Mouse (Mus musculus) E14TG2a.4 (cell line): ENCODE measurements around the gene Cspg5.

Source experiments
- H3K27me3 ChIP-seq: 2 replicates; pipeline ENCODE4 v1.6.1; 2014; ENCODE audit warnings: low read length, control low read depth; ENCODE audit not compliant: insufficient read depth
- H3K36me3 ChIP-seq: 2 replicates; pipeline ENCODE4 v1.6.1; 2014; ENCODE audit warnings: low read length, control low read depth; ENCODE audit not compliant: insufficient read depth
- H3K4me1 ChIP-seq: replicated peaks from 2 replicates; pipeline ENCODE4 v1.6.1; 2014; ENCODE audit warnings: low read depth, low read length, control low read depth
- H3K4me3 ChIP-seq: replicated peaks from 2 replicates; pipeline ENCODE4 v1.5.1; 2014; ENCODE audit warnings: mild to moderate bottlenecking, low read length
- H3K9me3 ChIP-seq: 2 replicates; pipeline ENCODE4 v1.6.1; 2014; ENCODE audit warnings: low read length, control low read depth
- CTCF ChIP-seq: conservative IDR thresholded peaks from 2 replicates; pipeline ENCODE4 v1.5.1; 2014; ENCODE audit warnings: low read length
- NANOG ChIP-seq: IDR thresholded peaks from 2 replicates; pipeline ENCODE4 v1.6.1; 2014; ENCODE audit warnings: borderline replicate concordance, low read length, mixed read lengths
- POU5F1 ChIP-seq: IDR thresholded peaks from 2 replicates; pipeline ENCODE4 v1.6.1; 2014; ENCODE audit warnings: low read length, borderline replicate concordance

Gene Cspg5

DNA sequence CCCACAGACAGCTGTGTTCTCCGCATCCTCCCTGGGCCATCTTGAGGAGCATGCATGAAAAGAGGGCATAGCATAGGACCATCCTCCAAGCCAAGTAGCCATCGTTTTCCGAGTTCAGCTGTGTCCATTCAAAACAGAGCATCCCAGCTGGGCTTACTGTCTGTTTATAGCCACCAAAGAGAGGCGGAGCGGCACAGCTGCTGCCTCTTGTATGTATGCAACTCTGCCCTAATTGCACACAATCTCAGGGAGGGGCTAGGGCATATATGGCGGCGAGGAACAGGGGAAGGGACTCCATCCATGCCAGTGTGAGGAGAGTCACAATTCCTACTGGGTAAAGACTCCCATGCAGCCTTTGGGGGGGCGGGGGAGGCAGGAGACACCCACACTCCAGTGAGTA lies 19.6 kb downstream of the Cspg5 start:
- Histone ChIP-seq H3K27me3 (no peaks in the 10 kb centered on the region; the same call in 1 of the 2 replicates), H3K4me1 (peaks cover 42% of the 10 kb centered on the region), H3K9me3 (no peaks in the 10 kb centered on the region), H3K36me3 (peaks cover 10% of the 10 kb centered on the region), H3K4me3 (no peak overlapping the region)
- TF ChIP-seq NANOG, result no peak
- no peak for TF ChIP-seq POU5F1

DNA sequence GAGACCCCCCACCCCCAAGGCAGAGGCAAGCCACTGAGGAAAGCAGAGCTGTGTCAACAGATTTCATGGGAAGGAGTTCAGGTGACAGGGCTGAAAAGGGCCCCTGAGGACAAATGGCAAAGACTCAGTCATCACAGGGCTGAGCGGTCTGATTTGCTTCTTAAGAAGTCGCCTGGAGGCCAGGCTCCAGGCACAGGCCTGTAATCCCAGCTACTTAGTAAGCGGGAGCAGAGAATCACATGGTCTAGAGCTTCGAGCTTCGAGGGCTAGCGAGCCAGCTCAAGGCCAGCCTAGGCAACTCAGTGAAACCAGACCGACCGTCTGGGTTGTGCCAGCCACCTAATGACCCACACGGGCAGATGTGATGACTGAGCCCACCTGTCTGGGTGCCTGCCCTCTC lies 21.4 kb downstream of the Cspg5 start:
- Histone ChIP-seq H3K4me3 (no peak overlapping the region), H3K4me1 (peaks cover 43% of the 10 kb centered on the region)

DNA sequence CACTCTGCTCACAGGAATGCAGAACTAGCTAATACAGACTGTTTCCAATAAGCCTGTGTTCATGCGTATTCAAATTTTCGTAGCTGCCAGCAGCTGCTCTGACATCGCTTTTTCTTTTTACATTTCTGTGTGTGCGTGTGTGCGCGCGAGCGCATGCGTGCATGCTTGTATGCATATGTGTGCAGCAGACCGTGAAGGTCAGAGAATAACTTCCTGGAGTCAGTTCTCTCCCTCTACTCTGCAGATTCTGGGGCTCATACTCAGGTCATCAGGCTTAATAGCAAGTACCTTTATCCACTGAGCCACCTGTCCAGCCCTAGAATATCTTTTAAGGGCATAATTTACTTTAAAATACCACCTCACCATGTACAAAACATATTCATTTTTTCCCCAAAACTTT lies 24.8 kb downstream of the Cspg5 start:
- Histone ChIP-seq H3K9me3 (no peaks in the 10 kb centered on the region), H3K4me3 (no peak overlapping the region), H3K27me3 (no peaks in the 10 kb centered on the region; the same call in 1 of the 2 replicates), H3K36me3 (no peaks in the 10 kb centered on the region), H3K4me1 (peaks cover 32% of the 10 kb centered on the region)
- TF ChIP-seq POU5F1, result no peak
- no peak for TF ChIP-seq CTCF
- no peak for TF ChIP-seq NANOG

More for the DNA sequence above, 21.4 kb downstream of the Cspg5 start:
- Histone ChIP-seq H3K27me3 (no peaks in the 10 kb centered on the region; the same call in 1 of the 2 replicates), H3K9me3 (no peaks in the 10 kb centered on the region), H3K36me3 (peaks cover 3% of the 10 kb centered on the region; the same call in 1 of the 2 replicates)
- TF ChIP-seq NANOG, result no peak
- no peak for TF ChIP-seq POU5F1
- TF ChIP-seq CTCF, result no peak

DNA sequence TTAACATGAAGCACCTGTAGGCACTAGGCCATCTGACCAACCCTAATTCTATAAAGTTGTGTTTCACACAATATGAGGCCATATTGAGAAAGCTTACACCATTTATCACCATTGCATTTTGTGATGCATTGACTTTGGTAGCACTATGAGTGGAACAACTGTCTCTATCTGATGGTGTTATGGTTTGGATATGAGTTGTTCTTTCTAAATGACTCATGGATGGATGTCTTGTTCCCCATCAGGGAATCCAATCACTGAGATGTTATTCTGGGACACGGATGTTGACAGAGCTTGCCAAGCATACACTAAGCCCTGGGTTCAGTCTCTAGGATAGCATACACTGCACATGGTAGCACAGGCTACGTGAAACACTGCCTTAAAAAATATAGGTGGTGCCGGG lies 28.7 kb downstream of the Cspg5 start:
- H3K4me3 ChIP-seq, result no peak overlapping the region
- peaks cover 26% of the 10 kb centered on the region for H3K4me1 ChIP-seq
- no peaks in the 10 kb centered on the region for H3K36me3 ChIP-seq
- no peaks in the 10 kb centered on the region for H3K27me3 ChIP-seq
- H3K9me3 ChIP-seq, result no peaks in the 10 kb centered on the region
- TF ChIP-seq NANOG (no peak), POU5F1 (no peak), CTCF (no peak)

GRCm38 (mm10) chr9:110273507-110273906 lies 29.9 kb downstream of the Cspg5 start:
- Histone ChIP-seq H3K36me3 (no peaks in the 10 kb centered on the region), H3K4me1 (peaks cover 17% of the 10 kb centered on the region), H3K9me3 (no peaks in the 10 kb centered on the region), H3K27me3 (no peaks in the 10 kb centered on the region), H3K4me3 (no peak overlapping the region)
- TF ChIP-seq POU5F1, result no peak
- no peak for TF ChIP-seq NANOG
- TF ChIP-seq CTCF, result no peak

GRCm38 (mm10) chr9:110275882-110276281 lies 32.3 kb downstream of the Cspg5 start:
- no peaks in the 10 kb centered on the region for H3K27me3 ChIP-seq
- H3K4me3 ChIP-seq, result no peak overlapping the region

GRCm38 (mm10) chr9:110277431-110277881 lies 33.9 kb downstream of the Cspg5 start:
- Histone ChIP-seq H3K4me1 (peaks cover 12% of the 10 kb centered on the region), H3K36me3 (no peaks in the 10 kb centered on the region), H3K9me3 (no peaks in the 10 kb centered on the region), H3K27me3 (no peaks in the 10 kb centered on the region), H3K4me3 (no peak overlapping the region)
- no peak for TF ChIP-seq POU5F1
- TF ChIP-seq NANOG, result no peak
- TF ChIP-seq CTCF, result no peak

More at GRCm38 (mm10) chr9:110275882-110276281, 32.3 kb downstream of the Cspg5 start:
- Histone ChIP-seq H3K9me3 (no peaks in the 10 kb centered on the region), H3K4me1 (peaks cover 12% of the 10 kb centered on the region), H3K36me3 (no peaks in the 10 kb centered on the region)
- TF ChIP-seq NANOG, result no peak
- TF ChIP-seq CTCF, result peak; percentile 90

- Histone ChIP-seq H3K36me3 (no peaks in the 10 kb centered on the region), H3K4me1 (peaks cover 11% of the 10 kb centered on the region), H3K27me3 (no peaks in the 10 kb centered on the region), H3K9me3 (no peaks in the 10 kb centered on the region), H3K4me3 (no peak overlapping the region)
- TF ChIP-seq POU5F1, result no peak
- TF ChIP-seq NANOG, result no peak
- TF ChIP-seq CTCF, result no peak
These were observed 40.6 kb downstream of the Cspg5 start for GRCm38 (mm10) chr9:110284075-110284697.
